Mouse (Mus musculus): ENCODE measurements at regions not wholly inside any gene's neighbourhood (a gene's known extent, or its start where the extent isn't known, plus 50 kb on each side); places are given as distances from the start of the nearest gene placed in this dataset.

- no peak overlapping the region for H3K27ac ChIP-seq (ENCODE audit: low read depth)
- 83% methylated on average over 7 of the region's 7 CpGs for WGBS
- H3K36me3 ChIP-seq (replicated peaks; ENCODE audit: control insufficient read depth, insufficient read depth, low read length), result no peaks in the 10 kb centered on the region
- no peak for DNase-seq (ENCODE audit: low spot score)
- no peak overlapping the region for H3K4me2 ChIP-seq (ENCODE audit: low read depth, low read length)
- no peaks in the 10 kb centered on the region for H3K27me3 ChIP-seq (ENCODE audit: control insufficient read depth, insufficient read depth, low read length)
- no peak for ATAC-seq (ENCODE audit: insufficient read depth, low read depth)
- H3K9ac ChIP-seq (replicated peaks; ENCODE audit: low read depth, low read length), result no peak overlapping the region
- H3K4me3 ChIP-seq (ENCODE audit: low read depth, low read length), result no peak overlapping the region
- TF ChIP-seq EP300 (IDR thresholded peaks at IDR 0.05; ENCODE audit: low read depth) (no peak), CTCF (IDR thresholded peaks at IDR 0.05; ENCODE audit: low read depth) (no peak)
- no peaks in the 10 kb centered on the region for H3K4me1 ChIP-seq (ENCODE audit: control insufficient read depth, insufficient read depth)
- H3K9me3 ChIP-seq (replicated peaks; ENCODE audit: control insufficient read depth, low read length), result no peaks in the 10 kb centered on the region
Measured at GRCm38 (mm10) chr3:131940896-131941295, 144.2 kb upstream of the Dkk2 start.

DNA sequence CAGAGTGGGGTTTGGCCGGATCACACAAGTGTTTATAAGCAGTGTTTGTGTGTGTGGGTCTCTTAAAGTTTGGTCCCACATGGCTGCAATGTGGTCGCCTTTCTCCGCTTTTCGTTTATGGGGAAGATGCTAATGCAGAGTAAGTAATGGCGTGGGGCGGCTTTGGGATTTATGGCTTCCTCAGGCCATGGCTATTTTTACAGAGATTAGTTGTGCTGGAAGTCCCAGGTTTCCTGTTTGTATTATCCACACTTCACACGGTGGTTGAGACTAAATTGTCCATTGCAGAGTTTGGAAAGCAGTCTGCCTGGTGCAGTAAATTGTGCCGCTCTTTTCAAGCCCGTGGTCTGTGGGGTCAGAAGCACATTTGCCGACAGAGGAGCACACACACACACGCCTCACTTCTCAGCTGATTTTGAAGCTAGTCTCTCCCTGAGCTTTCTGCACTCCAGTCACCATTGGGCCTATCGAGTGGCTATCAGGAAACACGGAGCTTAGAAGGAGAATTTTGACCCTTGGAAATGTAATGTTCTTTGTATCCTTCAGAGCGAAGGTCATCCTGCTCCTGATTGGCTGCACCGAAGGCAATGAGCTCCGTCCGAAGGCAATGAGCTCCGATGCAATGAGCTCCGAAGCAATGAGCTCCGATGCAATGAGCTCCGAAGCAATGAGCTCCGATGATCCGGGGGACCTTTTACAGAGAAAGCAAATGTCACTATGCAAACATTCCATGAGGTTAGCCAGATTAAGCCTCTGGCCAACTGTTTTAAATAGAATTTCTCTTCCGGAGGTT is 142.9 kb upstream of the Dkk2 start:
- H3K4me1 ChIP-seq (ENCODE audit: control insufficient read depth, insufficient read depth), result no peaks in the 10 kb centered on the region
- no peak for DNase-seq (ENCODE audit: low spot score)
- no peak overlapping the region for H3K9ac ChIP-seq (replicated peaks; ENCODE audit: low read depth, low read length)
- H3K27ac ChIP-seq (ENCODE audit: low read depth), result no peak overlapping the region
- H3K4me2 ChIP-seq (ENCODE audit: low read depth, low read length), result 0 out of 2 replicates have a peak overlapping the region, but pooled peaks have one; percentile 3
- ATAC-seq (ENCODE audit: insufficient read depth, low read depth), result no peak
- no peaks in the 10 kb centered on the region for H3K36me3 ChIP-seq (replicated peaks; ENCODE audit: control insufficient read depth, insufficient read depth, low read length)
- H3K4me3 ChIP-seq (ENCODE audit: low read depth, low read length), result no peak overlapping the region
- no peak for TF ChIP-seq EP300 (IDR thresholded peaks at IDR 0.05; ENCODE audit: low read depth)
- TF ChIP-seq CTCF (IDR thresholded peaks at IDR 0.05; ENCODE audit: low read depth), result no peak
- 74% methylated on average over 24 of the region's 24 CpGs for WGBS
- no peaks in the 10 kb centered on the region for H3K9me3 ChIP-seq (replicated peaks; ENCODE audit: control insufficient read depth, low read length)
- H3K27me3 ChIP-seq (ENCODE audit: control insufficient read depth, insufficient read depth, low read length), result no peaks in the 10 kb centered on the region

- WGBS, result 79% methylated on average over 7 of the region's 7 CpGs
- ATAC-seq (ENCODE audit: insufficient read depth, low read depth), result no peak
Measured at GRCm38 (mm10) chr3:131943436-131943835, 141.7 kb upstream of the Dkk2 start.

GRCm38 (mm10) chr3:131955771-131956170 is 129.3 kb upstream of the Dkk2 start:
- no peaks in the 10 kb centered on the region for H3K27me3 ChIP-seq (ENCODE audit: control insufficient read depth, insufficient read depth, low read length)
- no peak overlapping the region for H3K27ac ChIP-seq (ENCODE audit: low read depth)
- ATAC-seq (ENCODE audit: insufficient read depth, low read depth) (no peak), DNase-seq (ENCODE audit: low spot score) (no peak)
- H3K4me2 ChIP-seq (ENCODE audit: low read depth, low read length), result no peak overlapping the region
- H3K9ac ChIP-seq (replicated peaks; ENCODE audit: low read depth, low read length), result no peak overlapping the region
- no peaks in the 10 kb centered on the region for H3K36me3 ChIP-seq (replicated peaks; ENCODE audit: control insufficient read depth, insufficient read depth, low read length)
- no peaks in the 10 kb centered on the region for H3K9me3 ChIP-seq (replicated peaks; ENCODE audit: control insufficient read depth, low read length)
- TF ChIP-seq CTCF (IDR thresholded peaks at IDR 0.05; ENCODE audit: low read depth) (no peak), EP300 (IDR thresholded peaks at IDR 0.05; ENCODE audit: low read depth) (no peak)
- 94% methylated on average over 11 of the region's 11 CpGs for WGBS
- H3K4me3 ChIP-seq (ENCODE audit: low read depth, low read length), result no peak overlapping the region
- no peaks in the 10 kb centered on the region for H3K4me1 ChIP-seq (ENCODE audit: control insufficient read depth, insufficient read depth)

More at GRCm38 (mm10) chr3:131943436-131943835, 141.7 kb upstream of the Dkk2 start:
- Histone ChIP-seq H3K27me3 (ENCODE audit: control insufficient read depth, insufficient read depth, low read length) (no peaks in the 10 kb centered on the region), H3K9me3 (replicated peaks; ENCODE audit: control insufficient read depth, low read length) (no peaks in the 10 kb centered on the region), H3K9ac (replicated peaks; ENCODE audit: low read depth, low read length) (no peak overlapping the region), H3K4me3 (ENCODE audit: low read depth, low read length) (no peak overlapping the region), H3K4me1 (ENCODE audit: control insufficient read depth, insufficient read depth) (no peaks in the 10 kb centered on the region), H3K27ac (ENCODE audit: low read depth) (no peak overlapping the region), H3K36me3 (replicated peaks; ENCODE audit: control insufficient read depth, insufficient read depth, low read length) (no peaks in the 10 kb centered on the region), H3K4me2 (ENCODE audit: low read depth, low read length) (no peak overlapping the region)
- no peak for DNase-seq (ENCODE audit: low spot score)
- TF ChIP-seq CTCF (IDR thresholded peaks at IDR 0.05; ENCODE audit: low read depth), result no peak
- TF ChIP-seq EP300 (IDR thresholded peaks at IDR 0.05; ENCODE audit: low read depth), result no peak

- Histone ChIP-seq H3K4me1 (ENCODE audit: control insufficient read depth, insufficient read depth) (peaks cover 4% of the 10 kb centered on the region; the same call in 1 of the 2 replicates), H3K27me3 (ENCODE audit: control insufficient read depth, insufficient read depth, low read length) (no peaks in the 10 kb centered on the region), H3K27ac (ENCODE audit: low read depth) (no peak overlapping the region), H3K9me3 (replicated peaks; ENCODE audit: control insufficient read depth, low read length) (no peaks in the 10 kb centered on the region), H3K4me2 (ENCODE audit: low read depth, low read length) (no peak overlapping the region), H3K36me3 (replicated peaks; ENCODE audit: control insufficient read depth, insufficient read depth, low read length) (no peaks in the 10 kb centered on the region), H3K9ac (replicated peaks; ENCODE audit: low read depth, low read length) (no peak overlapping the region), H3K4me3 (ENCODE audit: low read depth, low read length) (no peak overlapping the region)
- ATAC-seq (ENCODE audit: insufficient read depth, low read depth), result no peak
- DNase-seq (ENCODE audit: low spot score), result no peak
- WGBS, result 75% methylated on average over 1 of the region's 1 CpGs
- TF ChIP-seq CTCF (IDR thresholded peaks at IDR 0.05; ENCODE audit: low read depth), result no peak
- no peak for TF ChIP-seq EP300 (IDR thresholded peaks at IDR 0.05; ENCODE audit: low read depth)
Measured at GRCm38 (mm10) chr3:131960636-131961035, 124.5 kb upstream of the Dkk2 start.

GRCm38 (mm10) chr3:131961571-131961970 is 123.5 kb upstream of the Dkk2 start:
- DNase-seq (ENCODE audit: low spot score) (no peak), ATAC-seq (ENCODE audit: insufficient read depth, low read depth) (no peak; the same call in 1 of the 2 replicates)
- no peak overlapping the region for H3K4me3 ChIP-seq (ENCODE audit: low read depth, low read length)
- no peak overlapping the region for H3K9ac ChIP-seq (replicated peaks; ENCODE audit: low read depth, low read length)
- no peak overlapping the region for H3K27ac ChIP-seq (ENCODE audit: low read depth)
- H3K4me1 ChIP-seq (ENCODE audit: control insufficient read depth, insufficient read depth), result peaks cover 4% of the 10 kb centered on the region; the same call in 1 of the 2 replicates
- H3K4me2 ChIP-seq (ENCODE audit: low read depth, low read length), result no peak overlapping the region
- no peaks in the 10 kb centered on the region for H3K36me3 ChIP-seq (replicated peaks; ENCODE audit: control insufficient read depth, insufficient read depth, low read length)
- TF ChIP-seq CTCF (IDR thresholded peaks at IDR 0.05; ENCODE audit: low read depth) (no peak), EP300 (IDR thresholded peaks at IDR 0.05; ENCODE audit: low read depth) (no peak)
- no peaks in the 10 kb centered on the region for H3K9me3 ChIP-seq (replicated peaks; ENCODE audit: control insufficient read depth, low read length)
- H3K27me3 ChIP-seq (ENCODE audit: control insufficient read depth, insufficient read depth, low read length), result no peaks in the 10 kb centered on the region

Measured in heart, postnatal 0 days (tissue).